Mouse (Mus musculus): ENCODE results near the gene Cep152.

Cep152 gene

DNA sequence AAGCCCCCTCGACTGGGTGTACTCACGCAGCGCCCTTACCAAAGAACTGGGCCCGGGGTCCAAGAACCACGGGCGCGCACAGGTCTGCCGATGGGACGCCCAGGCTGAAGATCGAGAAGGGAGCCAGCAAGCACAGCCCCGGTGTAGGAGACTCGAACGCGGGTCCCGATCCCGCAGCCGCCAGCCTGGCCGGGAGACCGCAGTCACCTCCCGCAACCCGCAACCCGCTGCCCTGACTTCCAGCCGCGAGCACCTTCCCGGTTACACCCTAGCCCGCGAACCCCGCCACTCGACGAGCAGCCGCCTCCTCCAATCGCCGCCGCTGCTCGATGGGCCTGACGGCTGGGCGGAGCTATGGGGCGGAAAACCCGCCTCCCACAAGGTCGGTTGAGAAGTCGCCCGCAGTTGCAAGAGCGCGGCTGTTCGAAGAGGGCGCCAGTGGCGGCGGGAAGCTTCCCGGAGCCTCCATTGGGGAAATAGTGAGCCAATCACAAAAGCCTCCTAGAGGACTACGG is at the start of gene Cep152:
Gene Cep152, minus strand, starts transcription at position 277 of the 515 bp plus-strand sequence.
- DNase-seq (ENCODE audit: low read depth, low spot score) = peak; percentile 98

DNA sequence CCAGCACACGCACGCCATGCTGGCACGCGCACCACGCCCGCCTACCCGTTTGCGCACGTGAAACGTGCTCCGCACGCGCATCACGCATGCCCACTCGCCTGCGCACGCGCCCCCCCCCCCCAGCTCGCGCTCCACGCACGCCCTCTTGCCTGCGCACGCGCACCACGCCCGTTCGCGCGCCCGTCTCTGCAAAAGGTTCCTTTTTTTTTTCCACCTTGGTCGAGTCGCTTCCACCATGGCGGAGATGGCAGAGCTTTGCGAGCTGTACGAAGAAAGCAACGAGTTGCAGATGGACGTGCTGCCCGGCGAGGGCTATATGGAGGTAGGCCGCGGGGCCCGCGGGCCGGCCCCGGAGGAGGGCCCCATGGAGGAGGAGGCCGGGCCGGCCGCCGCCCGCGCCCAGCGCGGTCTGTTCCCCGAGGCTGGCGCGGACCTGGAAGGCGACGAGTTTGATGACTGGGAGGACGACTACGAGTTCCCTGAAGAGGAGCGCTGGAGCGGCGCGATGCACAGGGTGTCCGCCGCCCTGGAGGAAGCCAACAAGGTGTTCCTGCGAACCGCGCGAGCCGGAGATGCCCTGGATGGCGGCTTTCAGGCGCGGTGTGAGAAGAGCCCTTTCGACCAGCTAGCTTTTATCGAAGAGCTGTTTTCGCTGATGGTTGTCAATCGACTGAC is 48.2 kb upstream of the Cep152 start, which contains the start of gene Eid1:
Gene Eid1, plus strand, starts transcription at position 139 of the 675 bp plus-strand sequence.
- DNase-seq (ENCODE audit: low read depth, low spot score) = peak; percentile 94

DNA sequence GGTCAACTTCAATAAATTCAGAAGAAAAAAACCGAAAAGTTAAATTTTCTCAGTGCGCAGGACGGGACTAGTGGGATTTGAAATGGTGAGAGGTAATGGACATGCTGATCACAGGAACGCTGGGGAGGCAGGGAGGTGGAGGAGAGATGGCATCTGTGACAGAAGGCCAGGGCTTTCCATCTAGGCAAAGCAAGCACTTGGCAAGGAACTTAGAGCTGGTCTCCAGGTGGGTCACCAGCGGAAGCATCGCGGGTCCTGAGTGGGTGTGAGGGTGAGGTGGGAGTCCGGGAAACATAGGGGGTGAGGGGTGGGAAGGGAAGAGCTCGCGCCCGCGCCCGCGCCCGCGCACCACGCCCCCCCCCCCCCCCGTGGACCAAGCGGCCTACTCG is 47.6 kb upstream of the Cep152 start:
- DNase-seq (ENCODE audit: low read depth, low spot score) = no peak

DNA sequence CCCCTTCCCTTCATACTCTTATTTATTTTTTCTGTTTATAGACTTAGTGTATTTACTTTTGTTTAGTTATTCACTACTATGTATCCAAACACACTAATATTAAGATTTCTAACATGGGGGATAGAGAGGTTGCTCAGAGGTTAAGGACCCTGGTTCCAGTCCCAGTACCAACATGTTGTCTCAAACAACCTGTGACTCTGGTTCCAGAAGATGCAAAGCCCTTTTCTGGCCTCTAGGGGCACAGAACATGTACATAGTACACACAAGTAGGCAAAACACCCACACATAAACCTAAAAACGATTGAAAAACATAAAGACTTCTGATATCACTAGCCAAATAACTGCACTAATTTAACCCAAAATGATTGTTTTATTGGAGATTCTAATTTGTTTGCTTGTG is 45.9 kb upstream of the Cep152 start:
- peak; percentile 67 for DNase-seq (ENCODE audit: low read depth, low spot score)

DNA sequence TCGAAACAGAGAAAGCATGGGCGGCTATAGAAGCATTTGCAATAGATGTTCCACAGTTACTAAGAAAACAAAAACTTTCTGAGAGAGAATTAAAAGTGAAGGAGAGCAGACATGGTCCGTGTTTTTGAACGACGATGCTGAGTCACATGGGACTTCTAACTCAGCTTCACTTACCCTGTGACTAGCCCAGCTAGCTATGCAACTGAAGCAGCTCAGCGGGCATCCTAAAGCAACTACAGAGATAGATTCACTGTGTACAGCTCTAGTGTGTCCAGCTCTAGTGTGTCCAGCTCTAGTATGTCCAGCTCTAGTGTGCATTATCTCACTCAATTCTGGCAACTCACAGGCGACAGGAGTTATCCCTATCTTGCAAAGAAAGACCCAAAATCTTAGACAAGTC is 42.8 kb upstream of the Cep152 start:
- DNase-seq (ENCODE audit: low read depth, low spot score) = no peak

DNA sequence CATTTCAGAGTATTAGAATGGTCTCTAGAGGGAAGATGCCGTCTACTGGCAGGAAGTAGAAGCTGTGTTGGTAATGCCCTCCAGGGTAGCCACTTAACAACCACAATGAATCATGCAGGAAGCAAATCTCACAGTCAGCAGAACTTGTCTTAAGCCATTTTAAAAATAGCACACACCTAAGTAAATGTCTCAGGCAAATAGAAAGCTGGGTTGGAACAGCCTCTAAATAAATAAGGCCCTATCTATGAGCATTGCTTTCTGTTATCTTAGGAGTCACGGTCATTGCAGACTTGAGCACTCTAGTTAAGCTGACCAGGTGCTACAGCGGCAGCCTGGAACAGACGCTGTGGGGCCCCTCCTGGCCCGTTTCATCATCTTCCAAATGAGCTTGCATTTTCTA is 42.3 kb upstream of the Cep152 start:
- peak; percentile 57 for DNase-seq (ENCODE audit: low read depth, low spot score)

DNA sequence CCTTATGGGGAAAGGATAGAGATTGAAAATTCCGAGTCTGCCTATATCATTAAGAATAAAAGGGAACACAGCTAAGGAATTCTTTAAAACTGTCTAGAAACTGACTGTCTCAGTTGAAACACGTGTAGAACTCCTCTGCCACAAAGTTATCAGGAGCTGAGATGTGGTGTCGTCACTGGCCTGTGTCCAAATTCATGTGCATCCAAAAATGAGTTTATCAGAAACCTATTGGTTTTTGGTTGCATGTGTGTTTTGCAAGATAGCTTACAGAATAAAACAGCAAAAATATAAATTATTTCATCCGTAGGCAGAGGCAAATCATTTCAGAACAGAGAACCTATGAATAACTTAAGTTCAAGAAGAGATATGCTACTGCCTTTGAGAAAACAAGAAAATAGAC is 41.8 kb upstream of the Cep152 start:
- DNase-seq (ENCODE audit: low read depth, low spot score) = no peak

DNA sequence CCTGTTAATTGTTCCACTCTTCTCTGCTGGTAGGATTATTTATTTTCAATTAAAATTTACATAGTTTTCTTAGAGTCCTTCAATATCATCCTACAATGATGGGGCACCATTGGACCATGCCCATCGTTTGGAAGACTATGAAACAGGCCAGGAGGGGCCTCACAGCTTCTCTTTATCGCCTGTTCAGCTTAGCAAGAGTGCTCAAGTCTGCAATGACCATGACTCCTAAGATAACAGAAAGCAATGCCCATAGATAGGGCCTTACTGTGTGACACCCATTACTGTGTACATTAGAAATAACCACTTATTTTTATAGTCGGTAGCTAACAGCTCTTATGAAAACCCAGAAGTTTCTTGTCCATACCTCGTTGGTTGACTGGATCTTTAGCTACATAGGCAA is 41.0 kb upstream of the Cep152 start:
- DNase-seq (ENCODE audit: low read depth, low spot score) = no peak

DNA sequence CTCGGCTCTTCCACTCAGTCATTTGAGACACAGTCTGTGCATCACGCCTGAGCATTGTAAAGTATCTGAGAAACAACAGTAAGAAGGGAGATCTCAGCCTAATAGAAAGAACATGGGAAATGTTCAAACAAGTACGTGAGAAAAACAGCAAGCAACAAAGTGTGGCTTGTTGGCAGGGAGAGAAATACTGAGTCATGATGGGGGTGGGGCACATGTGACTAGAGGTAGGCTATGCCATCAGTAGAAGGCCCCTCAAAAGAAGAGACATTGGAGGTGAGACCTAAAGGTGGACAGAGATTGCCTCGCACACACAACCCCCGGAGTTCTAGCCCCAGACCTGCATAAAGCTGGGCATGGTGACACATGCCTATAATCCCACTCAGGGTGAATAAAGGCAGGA is 40.3 kb upstream of the Cep152 start:
- DNase-seq (ENCODE audit: low read depth, low spot score) = no peak

DNA sequence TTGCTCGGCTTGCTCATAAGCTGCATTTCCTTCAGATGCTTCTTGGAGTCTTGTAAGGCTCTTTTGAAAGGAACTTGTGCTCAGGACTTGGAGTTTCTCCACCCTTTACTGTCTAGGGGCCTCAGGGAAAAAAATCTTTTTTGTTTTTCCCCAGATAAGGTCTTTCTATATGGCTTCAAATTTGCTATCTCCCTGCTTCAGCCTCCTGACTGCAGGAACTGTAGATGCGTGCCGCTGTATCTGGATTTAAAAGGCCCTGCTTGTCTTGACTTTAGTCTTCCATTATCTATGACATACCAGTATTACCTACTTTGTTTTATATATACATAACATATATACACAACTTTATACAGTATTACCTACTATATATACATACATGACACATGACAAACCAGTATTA is 37.6 kb upstream of the Cep152 start:
- no peak for DNase-seq (ENCODE audit: low read depth, low spot score)

DNA sequence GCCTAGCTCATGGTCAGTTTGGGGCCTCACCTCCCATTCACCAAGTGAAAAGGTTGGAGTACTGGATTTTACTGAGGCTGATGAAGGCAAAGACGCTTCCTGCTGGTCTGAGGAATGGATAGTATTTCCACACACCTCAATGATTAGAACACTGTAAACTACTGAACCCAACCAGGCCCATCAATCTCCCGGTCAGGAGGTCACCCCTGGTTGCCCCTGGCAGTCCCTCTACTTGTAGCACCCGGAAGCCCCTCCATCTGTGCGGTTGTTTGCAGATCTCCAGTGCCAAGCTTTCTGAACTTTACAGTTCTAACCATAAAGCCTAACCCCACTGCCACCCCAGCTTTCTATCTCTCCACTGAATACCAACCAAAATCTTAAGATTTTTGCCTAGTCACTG is 36.2 kb upstream of the Cep152 start:
- DNase-seq (ENCODE audit: low read depth, low spot score) = no peak

DNA sequence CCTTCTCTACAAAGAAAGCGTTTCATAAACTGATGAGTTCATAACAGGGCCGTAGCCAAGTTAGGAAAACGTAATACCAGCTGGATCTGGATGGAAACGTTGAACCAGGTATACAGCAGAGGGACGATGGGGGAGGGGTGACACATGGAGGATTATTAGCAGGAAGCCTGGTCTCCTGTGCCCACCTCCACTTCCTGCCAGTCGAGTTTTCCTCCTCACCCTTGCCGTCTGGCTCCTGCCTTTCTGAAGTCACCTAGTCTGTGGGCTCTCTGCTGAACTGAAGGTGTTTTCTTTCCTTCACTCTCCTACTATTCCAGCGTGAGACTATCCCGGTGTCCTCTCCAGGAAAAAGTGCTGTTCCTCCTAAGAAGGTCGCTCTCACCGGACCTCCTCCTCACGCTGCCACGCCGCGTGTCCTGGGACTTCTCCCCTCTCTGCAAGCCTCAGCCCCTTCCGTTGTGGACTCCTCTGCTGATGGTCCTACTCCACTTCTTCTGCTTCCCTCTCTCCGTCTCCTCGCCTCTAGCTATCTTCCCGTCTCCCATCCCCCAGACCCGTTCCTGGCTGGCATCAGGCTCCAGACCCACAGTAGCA is 35.7 kb upstream of the Cep152 start:
- no peak for DNase-seq (ENCODE audit: low read depth, low spot score)

DNA sequence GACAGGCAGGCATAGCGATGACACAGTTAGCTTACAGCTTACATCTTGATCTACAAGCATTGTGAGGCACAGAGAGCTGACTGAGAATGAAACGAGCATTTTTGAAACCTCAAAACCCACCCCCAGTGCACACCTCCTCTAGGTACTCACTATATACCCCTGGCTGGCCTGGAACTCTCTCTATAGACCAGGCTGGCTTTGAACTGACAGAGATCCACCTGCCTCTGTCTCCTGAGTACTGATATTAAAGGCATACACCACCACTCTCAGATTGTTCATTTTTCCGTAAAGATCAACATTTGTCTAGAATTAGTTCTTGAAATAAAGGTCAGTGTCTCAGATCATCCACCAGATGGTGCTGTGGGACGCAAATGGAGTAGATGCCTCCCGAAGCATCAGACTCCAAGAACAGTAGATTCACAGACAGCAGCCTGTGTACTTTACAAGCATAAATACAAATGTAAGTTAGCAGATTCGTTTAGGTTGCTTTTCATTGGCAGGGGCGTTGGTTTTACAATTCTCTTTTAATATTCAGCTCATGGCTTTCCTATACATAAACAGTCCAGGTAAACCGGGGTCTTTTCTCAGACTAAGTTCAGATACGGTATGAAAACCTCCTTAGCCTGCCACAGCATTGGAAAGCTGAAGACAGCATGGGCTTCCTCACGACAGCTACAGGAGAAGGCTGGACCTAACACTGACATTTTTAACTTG is 35.1 kb upstream of the Cep152 start:
- peak; percentile 85 for DNase-seq (ENCODE audit: low read depth, low spot score)

DNA sequence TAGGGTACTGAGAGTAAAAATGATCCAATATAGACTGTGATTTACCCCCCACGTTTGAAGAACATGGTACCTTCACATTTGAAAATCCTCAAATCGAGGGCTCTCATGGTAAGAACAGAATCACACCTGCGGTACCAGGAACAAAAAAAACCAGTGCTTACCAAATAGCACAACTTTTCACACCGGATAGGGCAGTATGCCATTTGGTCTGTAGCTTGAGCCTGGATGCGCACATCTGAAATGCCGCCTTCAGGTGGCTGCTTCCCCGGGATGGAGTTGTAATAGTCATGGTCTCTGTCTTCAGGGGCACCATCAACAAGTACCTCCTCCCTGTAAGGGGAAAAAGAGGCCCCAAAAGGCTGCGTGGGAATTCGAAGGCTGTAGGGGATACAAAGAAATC is 30.5 kb upstream of the Cep152 start:
- DNase-seq (ENCODE audit: low read depth, low spot score) = no peak

DNA sequence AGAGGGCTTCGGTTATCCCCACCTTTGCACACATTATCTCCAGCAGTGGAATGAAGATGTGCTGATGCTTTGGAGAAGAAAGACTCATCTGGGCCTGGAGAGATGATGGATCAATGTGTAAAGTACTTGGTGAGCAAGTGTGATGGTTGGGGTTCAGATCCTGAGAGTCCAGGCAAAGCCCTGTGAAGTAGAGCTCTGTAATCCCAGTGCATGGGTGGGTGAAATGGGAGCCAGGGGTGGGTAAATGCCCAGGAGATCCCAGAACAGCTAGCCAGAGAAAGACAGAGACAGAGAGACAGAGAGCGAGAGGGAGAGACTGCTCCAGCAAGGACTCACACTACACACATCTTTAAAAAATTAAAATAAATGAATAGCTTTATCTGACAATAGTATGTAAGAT is 28.4 kb upstream of the Cep152 start:
- DNase-seq (ENCODE audit: low read depth, low spot score) = no peak

DNA sequence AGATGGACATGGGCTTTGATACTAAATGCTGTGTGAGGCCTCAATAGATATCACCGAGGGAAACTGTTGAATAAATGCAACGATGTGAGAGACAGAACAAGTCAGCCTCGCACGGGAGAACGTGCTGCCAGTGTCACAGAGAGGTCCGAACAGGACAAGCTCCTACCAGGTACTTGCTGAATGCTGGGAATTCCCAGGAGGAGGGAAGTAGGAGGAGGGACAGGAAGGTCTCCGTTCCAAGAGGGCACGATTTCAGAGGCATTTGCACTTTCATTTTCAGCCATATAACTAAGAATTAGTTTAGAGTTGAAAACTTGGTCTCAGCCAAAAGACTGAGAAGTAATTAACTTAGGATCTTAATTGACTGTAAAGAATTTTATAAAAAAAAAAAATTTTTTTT is 26.6 kb upstream of the Cep152 start:
- DNase-seq (ENCODE audit: low read depth, low spot score) = no peak

DNA sequence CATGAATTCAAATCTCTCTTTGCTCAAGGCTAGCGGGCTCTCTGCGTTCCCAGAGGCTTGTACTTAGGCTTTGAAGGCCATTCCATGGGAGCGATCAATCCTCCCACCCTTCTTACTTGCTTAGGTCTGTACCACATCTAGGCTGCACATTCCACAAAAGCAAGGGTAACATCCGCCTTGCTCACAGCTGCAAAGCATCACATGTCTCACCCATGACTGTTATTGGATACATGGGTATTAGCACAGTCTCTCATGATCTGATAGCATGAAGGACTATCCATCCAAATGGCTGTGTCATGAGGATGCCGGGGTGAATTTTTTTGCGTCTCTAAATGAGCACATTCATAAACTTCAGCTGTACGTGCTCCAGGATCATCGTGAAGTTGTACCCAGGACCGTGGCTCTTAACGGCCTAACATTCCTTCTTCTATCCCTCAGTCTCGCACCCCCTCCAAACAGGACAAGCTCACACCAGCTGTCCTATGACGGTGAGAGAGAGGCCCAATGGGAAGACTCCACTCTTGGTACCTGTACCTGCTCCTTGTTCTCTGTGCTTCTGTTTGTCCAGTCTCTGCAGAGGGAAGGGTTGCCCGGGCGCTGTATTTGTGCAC is 25.9 kb upstream of the Cep152 start:
- DNase-seq (ENCODE audit: low read depth, low spot score) = no peak

DNA sequence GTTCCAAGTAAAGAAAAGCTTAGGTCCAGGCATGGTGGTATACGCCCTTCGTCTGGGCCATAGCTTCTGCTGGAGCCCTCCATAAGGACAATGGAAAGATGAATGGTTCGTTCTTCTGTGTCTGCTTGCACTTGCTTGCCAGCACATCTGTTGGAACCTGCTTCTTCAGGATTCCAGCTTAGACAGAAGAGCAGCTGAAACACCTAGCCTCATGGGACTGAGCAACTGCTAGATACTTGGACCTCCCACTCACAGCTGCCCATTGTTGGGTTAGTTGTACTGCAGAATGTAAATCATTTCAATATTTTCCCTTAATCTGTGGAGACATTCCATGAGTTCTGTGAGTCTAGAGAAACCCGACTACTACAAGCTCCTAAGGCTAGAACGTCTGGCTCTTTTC is 25.1 kb upstream of the Cep152 start:
- DNase-seq (ENCODE audit: low read depth, low spot score) = no peak

DNA sequence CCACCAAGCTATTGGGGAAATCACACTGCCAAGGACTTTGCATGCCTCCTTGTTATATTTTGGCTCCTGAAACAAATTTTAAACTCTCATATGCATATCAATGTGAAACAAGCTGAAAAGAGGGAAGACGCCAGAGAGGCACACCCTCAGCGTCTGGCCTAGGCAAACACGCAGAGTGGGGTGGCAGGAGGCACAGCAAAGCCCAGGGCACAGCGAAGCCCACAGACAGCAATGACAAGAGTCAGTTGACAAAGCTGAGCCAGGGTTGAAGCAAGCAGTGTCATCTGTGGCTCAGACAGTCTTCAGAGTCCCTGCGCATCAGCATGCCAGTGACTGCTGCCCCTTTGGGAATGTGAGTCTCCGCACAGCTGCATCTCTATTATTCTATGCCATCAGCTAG is 20.0 kb upstream of the Cep152 start:
- DNase-seq (ENCODE audit: low read depth, low spot score) = no peak

DNA sequence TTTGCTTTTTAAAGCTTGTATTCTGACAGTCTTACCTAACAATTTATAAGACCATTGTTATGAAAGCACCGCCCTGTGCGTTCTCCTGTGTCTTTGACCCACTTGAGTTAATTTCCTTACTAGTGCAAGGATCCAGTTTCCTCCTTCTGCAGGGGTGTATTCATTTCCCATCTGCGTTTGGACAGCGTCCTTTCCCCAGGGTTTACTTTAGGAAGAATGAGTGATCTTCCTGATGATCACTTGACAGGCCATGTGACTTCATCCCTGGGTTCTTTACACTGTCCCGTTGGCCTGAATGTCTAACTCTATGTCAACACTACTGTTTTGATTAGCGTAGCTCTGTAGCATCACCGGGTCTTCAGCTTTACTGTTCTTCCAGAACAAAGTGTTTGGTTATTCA is 12.4 kb upstream of the Cep152 start:
- DNase-seq (ENCODE audit: low read depth, low spot score) = no peak

DNA sequence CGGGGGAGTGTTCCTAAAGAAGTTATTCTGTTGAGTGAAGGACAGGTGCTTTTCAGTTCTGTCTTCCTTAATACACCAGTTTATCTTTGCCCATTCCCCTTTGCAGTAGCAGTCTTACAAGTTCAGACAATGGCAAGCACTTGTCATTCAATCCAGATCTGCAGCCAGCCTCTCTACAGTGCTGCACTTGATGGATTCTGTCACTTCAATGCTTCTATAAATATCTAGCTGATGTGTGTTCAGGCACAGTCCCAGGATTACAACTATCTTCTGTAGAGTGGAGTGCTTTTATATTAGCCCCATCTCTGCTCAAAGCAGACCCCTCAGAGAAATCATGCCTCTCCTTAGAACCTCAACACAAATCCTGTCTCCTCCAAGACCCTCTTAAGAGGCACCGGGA is 5.1 kb upstream of the Cep152 start:
- DNase-seq (ENCODE audit: low read depth, low spot score) = no peak

DNA sequence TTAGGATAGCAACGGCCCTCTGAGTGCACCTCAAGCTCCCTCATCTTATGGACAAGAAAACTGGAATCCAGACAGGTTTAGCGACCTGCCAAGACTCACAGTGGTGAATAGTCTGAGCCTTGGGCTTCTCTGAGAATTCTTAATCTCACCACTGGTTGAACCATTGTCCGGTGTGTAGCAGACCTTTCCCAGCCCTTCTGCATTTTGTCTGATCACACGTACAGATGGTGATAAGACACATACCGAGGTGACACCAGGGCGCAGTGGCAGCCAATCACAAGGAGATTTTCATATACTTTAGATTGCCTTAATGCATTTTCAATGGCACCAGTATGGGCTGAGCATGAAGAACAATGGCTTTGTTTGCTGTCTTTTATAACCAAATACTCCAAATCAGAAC is 3.6 kb upstream of the Cep152 start:
- DNase-seq (ENCODE audit: low read depth, low spot score) = no peak

Measured in CD4-positive, CD25-positive, alpha-beta regulatory T cell, adult 2 months (primary cell).